Mouse (Mus musculus) forebrain, embryonic 13.5 days (tissue): ENCODE results near the gene Ankrd11. TPM values are rescaled to one million over a fixed set of nuclear protein-coding genes. Genes with fewer than 3 reads are reported as not detected.
A peak's percentile ranks its signal among the peaks of the same experiment; 100 is the strongest.

Experiments
- ATAC-seq: fragments of 200-750 bp; cut with Nextera tagmentation; 2 replicates; pipeline ENCODE4 v1.8.0; 2017
- H3K27ac ChIP-seq: fragments of 300-500 bp; sonication (generic); 2 replicates; pipeline ENCODE4 v1.5.1; 2015; ENCODE audit warnings: inconsistent platforms, mild to moderate bottlenecking, moderate library complexity
- H3K27me3 ChIP-seq: fragments of 300-500 bp; sonication (generic); 2 replicates; pipeline ENCODE4 v1.6.1; 2015; ENCODE audit warnings: mild to moderate bottlenecking, inconsistent platforms
- H3K36me3 ChIP-seq: fragments of 300-500 bp; sonication (generic); 2 replicates; pipeline ENCODE4 v1.6.1; 2015; ENCODE audit warnings: mild to moderate bottlenecking, inconsistent platforms; ENCODE audit not compliant: poor library complexity, severe bottlenecking
- H3K4me1 ChIP-seq: fragments of 300-500 bp; sonication (generic); 2 replicates; pipeline ENCODE4 v1.6.1; 2015; ENCODE audit warnings: inconsistent platforms
- H3K4me2 ChIP-seq: fragments of 300-500 bp; sonication (generic); 2 replicates; pipeline ENCODE4 v1.6.1; 2015; ENCODE audit warnings: inconsistent platforms, mild to moderate bottlenecking, moderate library complexity
- H3K4me3 ChIP-seq: fragments of 300-500 bp; sonication (generic); 2 replicates; pipeline ENCODE4 v1.5.1; 2015; ENCODE audit warnings: mild to moderate bottlenecking, inconsistent platforms
- H3K9ac ChIP-seq: fragments of 300-500 bp; sonication (generic); 2 replicates; pipeline ENCODE4 v1.6.1; 2015; ENCODE audit warnings: mild to moderate bottlenecking, inconsistent platforms
- H3K9me3 ChIP-seq: fragments of 300-500 bp; sonication (generic); replicated peaks from 2 replicates; pipeline ENCODE4 v1.6.1; 2016; ENCODE audit warnings: inconsistent platforms
- WGBS: fragments of 180-500 bp; shearing (Covaris S2); methylation state at CpG from one replicate; pipeline ENCODE4 v1.1.7; 2015; 5-methylcytosine and 5-hydroxymethylcytosine counted together
- polyA plus RNA-seq: library from polyadenylated mRNA; unstranded; fragments of >200 nt; fragmentation: Nextera tagmentation; extraction: Ambion mirVana; gene quantifications from 2 replicates; pipeline ENCODE4 v1.2.1, GENCODE M21; 2015

Ankrd11 gene
- polyA plus RNA-seq, 1 experiment from 2014 or later, result 34.3 TPM

DNA sequence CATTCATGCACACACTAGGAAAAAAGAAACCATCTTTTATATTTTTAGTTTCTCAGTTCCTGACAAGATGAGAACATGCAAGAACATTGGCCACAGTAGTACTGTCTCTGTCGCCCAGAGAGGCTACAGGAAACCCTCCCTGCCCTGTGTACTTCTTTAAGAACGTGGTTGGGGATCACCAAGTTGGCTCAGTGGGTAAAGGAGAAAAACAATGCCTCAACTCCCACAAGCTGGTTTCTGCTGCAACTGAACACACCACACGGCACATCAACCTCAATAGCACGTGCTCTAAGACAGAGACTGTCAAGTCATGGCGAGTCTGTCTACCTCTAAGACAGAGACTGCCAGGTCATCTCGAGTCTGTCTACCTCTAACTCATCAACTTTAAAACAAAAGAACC lies 89.0 kb downstream of the Ankrd11 start:
- Histone ChIP-seq H3K27me3 (no peaks in the 10 kb centered on the region), H3K9ac (no peak overlapping the region), H3K4me3 (no peak overlapping the region), H3K9me3 (no peaks in the 10 kb centered on the region), H3K27ac (no peak overlapping the region), H3K4me1 (peaks cover 34% of the 10 kb centered on the region), H3K36me3 (no peaks in the 10 kb centered on the region), H3K4me2 (no peak overlapping the region)
- 88% methylated on average over 6 of the region's 6 CpGs for WGBS
- ATAC-seq, result no peak

GRCm38 (mm10) chr8:122951456-122951855 lies 90.6 kb downstream of the Ankrd11 start:
- no peak for ATAC-seq
- no peak overlapping the region for H3K27ac ChIP-seq
- H3K9me3 ChIP-seq, result no peaks in the 10 kb centered on the region
- no peak overlapping the region for H3K9ac ChIP-seq
- H3K4me2 ChIP-seq, result no peak overlapping the region
- no peak overlapping the region for H3K4me3 ChIP-seq
- WGBS, result 92% methylated on average over 5 of the region's 5 CpGs
- no peaks in the 10 kb centered on the region for H3K27me3 ChIP-seq
- peaks cover 26% of the 10 kb centered on the region for H3K4me1 ChIP-seq
- no peaks in the 10 kb centered on the region for H3K36me3 ChIP-seq

GRCm38 (mm10) chr8:122949701-122950100 lies 92.4 kb downstream of the Ankrd11 start:
- peaks cover 25% of the 10 kb centered on the region for H3K4me1 ChIP-seq
- H3K27me3 ChIP-seq, result no peaks in the 10 kb centered on the region
- no peak overlapping the region for H3K4me3 ChIP-seq
- 85% methylated on average over 5 of the region's 5 CpGs for WGBS
- H3K27ac ChIP-seq, result 0 out of 2 replicates have a peak overlapping the region, but pooled peaks have one; percentile 17
- H3K9ac ChIP-seq, result no peak overlapping the region
- H3K36me3 ChIP-seq, result no peaks in the 10 kb centered on the region
- no peak overlapping the region for H3K4me2 ChIP-seq
- no peak for ATAC-seq
- H3K9me3 ChIP-seq, result no peaks in the 10 kb centered on the region

DNA sequence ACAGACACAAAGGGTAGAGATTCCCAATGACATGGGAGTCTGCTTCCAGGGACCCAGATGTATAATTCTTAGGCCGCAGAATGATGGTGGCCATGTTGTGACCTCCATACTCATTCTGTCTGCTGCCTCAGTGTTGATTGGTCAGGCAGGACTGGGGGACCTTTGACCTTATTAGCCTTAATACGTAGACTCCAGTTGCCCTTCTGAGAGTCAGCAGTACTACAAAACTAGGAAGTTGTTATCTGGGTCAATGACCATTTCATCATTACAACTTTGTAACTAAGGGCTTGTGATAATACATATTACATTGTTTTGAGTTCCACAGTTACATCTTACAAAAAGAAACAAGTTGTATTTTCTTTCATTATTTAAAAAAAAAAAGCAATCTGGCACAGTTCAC lies 96.3 kb downstream of the Ankrd11 start:
- Histone ChIP-seq H3K9ac (no peak overlapping the region), H3K4me3 (no peak overlapping the region), H3K27me3 (no peaks in the 10 kb centered on the region), H3K36me3 (no peaks in the 10 kb centered on the region), H3K4me2 (no peak overlapping the region), H3K4me1 (peaks cover 29% of the 10 kb centered on the region), H3K27ac (no peak overlapping the region), H3K9me3 (no peaks in the 10 kb centered on the region)
- 79% methylated on average over 2 of the region's 2 CpGs for WGBS
- no peak for ATAC-seq

DNA sequence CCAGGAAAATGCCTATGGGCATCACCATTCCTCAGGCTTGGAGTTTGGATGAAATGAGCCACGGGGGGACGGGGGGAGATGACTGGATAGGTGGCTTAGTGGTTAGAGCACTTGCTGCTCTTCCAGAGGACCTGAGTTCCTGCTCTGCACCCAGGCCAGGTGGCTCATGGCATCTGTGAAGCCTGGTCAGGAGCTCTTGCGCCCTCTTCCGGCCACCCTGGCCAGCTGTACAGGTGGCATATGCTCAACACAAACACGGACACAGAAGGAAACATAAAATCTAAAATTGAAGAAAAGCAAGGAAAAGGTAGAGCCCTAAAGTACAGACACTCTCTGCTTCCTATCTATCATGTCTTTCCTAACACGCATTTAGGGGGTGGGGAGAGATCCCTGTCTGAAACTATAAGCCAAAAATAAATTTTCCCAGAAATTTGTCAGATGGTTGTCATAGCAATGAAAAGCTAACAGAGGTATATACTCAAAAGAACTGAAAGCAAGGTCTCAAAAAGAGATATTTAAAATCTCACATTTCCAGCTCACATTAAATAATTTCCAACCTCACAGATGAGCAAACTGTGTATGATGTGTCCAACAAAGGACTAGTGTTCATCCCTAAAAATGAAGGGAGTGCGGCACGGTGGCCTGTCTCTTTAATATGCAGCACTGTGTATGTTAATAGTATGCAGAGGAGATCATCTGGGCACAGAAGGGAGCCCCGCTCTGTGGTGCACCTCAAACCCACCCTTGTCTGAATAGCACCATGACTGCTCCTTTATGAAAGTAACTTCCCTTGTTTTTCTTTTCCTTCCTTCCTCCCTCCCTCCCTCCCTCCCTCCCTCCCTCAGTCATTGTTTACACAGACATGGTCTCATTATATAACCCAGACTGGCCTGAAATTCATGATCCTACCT lies 99.0 kb downstream of the Ankrd11 start:
- WGBS, result 68% methylated on average over 9 of the region's 9 CpGs
- peak; percentile 38; the same call in 1 of the 2 replicates for ATAC-seq

GRCm38 (mm10) chr8:122938591-122938990 lies 103.5 kb downstream of the Ankrd11 start:
- Histone ChIP-seq H3K4me3 (no peak overlapping the region), H3K4me2 (no peak overlapping the region), H3K9me3 (no peaks in the 10 kb centered on the region), H3K27me3 (no peaks in the 10 kb centered on the region), H3K36me3 (no peaks in the 10 kb centered on the region), H3K4me1 (peaks cover 45% of the 10 kb centered on the region), H3K9ac (no peak overlapping the region), H3K27ac (peak overlapping the region; percentile 65)
- WGBS, result 49% methylated on average over 4 of the region's 4 CpGs
- no peak for ATAC-seq

More for the DNA sequence above, 99.0 kb downstream of the Ankrd11 start:
- Histone ChIP-seq H3K27ac (0 out of 2 replicates have a peak overlapping the region, but pooled peaks have one; percentile 31), H3K4me3 (no peak overlapping the region), H3K9me3 (no peaks in the 10 kb centered on the region), H3K27me3 (no peaks in the 10 kb centered on the region), H3K36me3 (no peaks in the 10 kb centered on the region), H3K4me1 (peaks cover 29% of the 10 kb centered on the region), H3K4me2 (no peak overlapping the region), H3K9ac (no peak overlapping the region)

- no peaks in the 10 kb centered on the region for H3K9me3 ChIP-seq
- H3K4me2 ChIP-seq, result no peak overlapping the region
- H3K4me3 ChIP-seq, result no peak overlapping the region
- 60% methylated on average over 3 of the region's 3 CpGs for WGBS
- H3K4me1 ChIP-seq, result peaks cover 44% of the 10 kb centered on the region
- no peaks in the 10 kb centered on the region for H3K27me3 ChIP-seq
- no peak overlapping the region for H3K9ac ChIP-seq
- peak overlapping the region; percentile 65 for H3K27ac ChIP-seq
- no peaks in the 10 kb centered on the region for H3K36me3 ChIP-seq
- no peak for ATAC-seq
These were observed 103.9 kb downstream of the Ankrd11 start for GRCm38 (mm10) chr8:122938170-122938569.

GRCm38 (mm10) chr8:122937545-122938053 lies 104.5 kb downstream of the Ankrd11 start:
- peaks cover 43% of the 10 kb centered on the region for H3K4me1 ChIP-seq
- H3K27ac ChIP-seq, result peak overlapping the region; percentile 65
- H3K4me2 ChIP-seq, result no peak overlapping the region
- WGBS, result 93% methylated on average over 2 of the region's 2 CpGs
- no peak overlapping the region for H3K9ac ChIP-seq
- H3K9me3 ChIP-seq, result no peaks in the 10 kb centered on the region
- no peaks in the 10 kb centered on the region for H3K27me3 ChIP-seq
- ATAC-seq, result no peak
- H3K4me3 ChIP-seq, result no peak overlapping the region
- no peaks in the 10 kb centered on the region for H3K36me3 ChIP-seq

DNA sequence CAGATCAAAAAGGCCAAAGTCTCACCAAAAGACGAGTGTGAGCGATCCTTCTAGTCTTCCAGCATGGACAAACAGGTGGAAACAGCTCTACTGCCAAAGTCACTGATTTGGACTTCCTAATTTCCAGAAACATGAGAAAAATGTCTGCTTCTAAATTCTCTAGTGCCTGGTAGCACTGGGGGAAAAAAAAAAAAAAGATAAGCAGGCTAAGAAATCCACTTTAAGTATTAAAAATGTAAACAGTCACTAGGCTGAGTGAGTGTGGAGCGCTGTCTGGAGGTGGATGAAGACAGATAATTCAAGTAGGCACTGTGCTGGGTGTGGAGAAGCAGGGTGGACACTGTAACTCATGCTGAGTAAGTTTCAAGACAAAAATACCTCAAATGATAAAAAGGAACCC lies 106.2 kb downstream of the Ankrd11 start:
- Histone ChIP-seq H3K9ac (no peak overlapping the region), H3K36me3 (no peaks in the 10 kb centered on the region), H3K27me3 (no peaks in the 10 kb centered on the region), H3K4me2 (no peak overlapping the region), H3K4me3 (no peak overlapping the region), H3K9me3 (no peaks in the 10 kb centered on the region), H3K4me1 (peaks cover 52% of the 10 kb centered on the region), H3K27ac (no peak overlapping the region)
- ATAC-seq, result no peak
- WGBS, result 91% methylated on average over 3 of the region's 3 CpGs

DNA sequence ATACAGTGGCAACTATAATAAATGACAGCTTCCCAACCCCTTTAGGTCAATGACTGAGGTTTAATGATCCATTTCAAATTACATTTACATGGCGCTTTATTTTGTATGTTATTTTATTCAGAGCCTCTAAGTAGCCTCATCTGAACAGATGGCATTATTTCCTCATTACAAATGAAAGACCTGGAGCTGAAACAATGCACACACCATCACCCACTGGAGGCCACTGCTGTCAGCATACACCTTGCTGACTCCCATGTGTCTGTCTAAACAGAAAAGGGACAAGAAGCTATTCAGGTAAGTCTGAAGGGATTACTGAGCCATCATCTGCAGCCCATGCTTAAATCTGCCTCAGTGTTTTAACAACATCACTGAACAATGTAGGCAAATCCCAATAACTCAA lies 107.0 kb downstream of the Ankrd11 start:
- H3K27me3 ChIP-seq, result no peaks in the 10 kb centered on the region
- 71% methylated on average over 1 of the region's 1 CpGs for WGBS
- H3K4me2 ChIP-seq, result no peak overlapping the region
- no peaks in the 10 kb centered on the region for H3K36me3 ChIP-seq
- H3K27ac ChIP-seq, result peak overlapping the region; percentile 67; the same call in 1 of the 2 replicates
- ATAC-seq, result no peak
- H3K4me1 ChIP-seq, result peaks cover 57% of the 10 kb centered on the region
- H3K4me3 ChIP-seq, result no peak overlapping the region
- no peak overlapping the region for H3K9ac ChIP-seq
- no peaks in the 10 kb centered on the region for H3K9me3 ChIP-seq

GRCm38 (mm10) chr8:122933973-122934372 lies 108.1 kb downstream of the Ankrd11 start:
- H3K4me1 ChIP-seq, result peaks cover 57% of the 10 kb centered on the region

DNA sequence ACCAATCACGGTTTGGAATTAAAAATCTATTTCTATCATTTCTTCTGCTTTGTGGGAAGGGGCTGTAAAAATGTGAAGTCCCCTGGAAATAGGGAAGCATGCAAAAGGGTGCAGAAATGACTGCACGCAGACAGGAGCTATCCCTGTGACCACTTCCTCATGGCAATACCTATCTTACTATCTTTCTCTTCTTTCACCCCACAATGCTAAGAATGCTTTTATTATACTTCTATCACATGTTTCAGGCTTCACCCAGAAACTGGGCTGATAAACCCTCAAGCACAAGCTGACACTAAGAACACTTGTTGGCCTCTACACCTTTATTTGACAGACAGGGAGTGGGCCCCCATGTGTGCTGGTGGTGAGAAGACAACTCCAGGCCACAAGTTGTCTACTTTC lies 109.5 kb downstream of the Ankrd11 start:
- WGBS, result 91% methylated on average over 2 of the region's 2 CpGs
- H3K4me1 ChIP-seq, result peaks cover 44% of the 10 kb centered on the region

More at GRCm38 (mm10) chr8:122933973-122934372, 108.1 kb downstream of the Ankrd11 start:
- Histone ChIP-seq H3K9ac (no peak overlapping the region), H3K27me3 (no peaks in the 10 kb centered on the region), H3K36me3 (no peaks in the 10 kb centered on the region), H3K4me2 (no peak overlapping the region), H3K27ac (no peak overlapping the region), H3K9me3 (no peaks in the 10 kb centered on the region), H3K4me3 (no peak overlapping the region)
- no peak for ATAC-seq

More for the DNA sequence above, 109.5 kb downstream of the Ankrd11 start:
- Histone ChIP-seq H3K4me2 (no peak overlapping the region), H3K4me3 (no peak overlapping the region), H3K9ac (no peak overlapping the region), H3K36me3 (no peaks in the 10 kb centered on the region), H3K27ac (peak overlapping the region; percentile 74), H3K27me3 (no peaks in the 10 kb centered on the region), H3K9me3 (no peaks in the 10 kb centered on the region)
- ATAC-seq, result no peak
